Mouse (Mus musculus) olfactory bulb, adult 2 months (tissue): ENCODE data around the gene Efnb3.

Experiments
- CTCF ChIP-seq: fragments of 200-500 bp; IDR thresholded peaks from 2 replicates; pipeline ENCODE4 v1.5.1; 2012; ENCODE audit warnings: low read depth, mild to moderate bottlenecking, low read length, moderate library complexity; ENCODE audit not compliant: insufficient read depth
- POLR2A ChIP-seq: fragments of 200-500 bp; IDR thresholded peaks from 2 replicates; pipeline ENCODE4 v1.6.1; 2012; ENCODE audit warnings: mild to moderate bottlenecking, low read depth, low read length, moderate library complexity; ENCODE audit not compliant: insufficient read depth

DNA sequence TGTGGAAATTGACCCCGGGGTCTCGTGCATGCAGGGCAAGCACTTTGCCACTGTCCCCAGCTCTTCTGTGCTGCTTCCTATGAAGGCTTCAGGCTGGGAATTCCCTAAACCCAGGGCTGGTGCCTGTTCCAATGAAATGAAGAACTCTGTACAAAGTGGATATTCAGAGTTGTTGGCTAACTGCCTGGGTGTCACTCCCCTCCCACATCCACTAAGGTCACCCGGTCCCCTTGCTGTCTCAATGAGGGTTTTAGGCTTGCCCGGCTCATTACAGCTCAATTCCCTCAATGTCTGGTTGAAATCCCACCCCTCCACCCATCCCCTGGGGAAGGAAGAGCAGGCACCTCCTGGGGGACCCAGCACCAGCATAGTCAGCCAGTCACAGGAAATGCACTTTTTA lies 40.0 kb downstream of the Efnb3 start:
- TF ChIP-seq CTCF (no peak), POLR2A (no peak)
